Mouse (Mus musculus) heart, adult 11 months (tissue): Measurements from ENCODE around the gene Mrps2.
"Not testable (repeated sequence)": the region's sequence is repeated elsewhere in the genome, so short reads cannot be mapped to it uniquely, and the experiment has no call there.

Experiments
- DNase-seq: peaks from one replicate; pipeline ENCODE4 v3.0.0; 2022

The Mrps2 gene

GRCm38 (mm10) chr2:28477993-28478392 is 10.1 kb downstream of the Mrps2 start:
- not testable (repeated sequence) for DNase-seq

DNA sequence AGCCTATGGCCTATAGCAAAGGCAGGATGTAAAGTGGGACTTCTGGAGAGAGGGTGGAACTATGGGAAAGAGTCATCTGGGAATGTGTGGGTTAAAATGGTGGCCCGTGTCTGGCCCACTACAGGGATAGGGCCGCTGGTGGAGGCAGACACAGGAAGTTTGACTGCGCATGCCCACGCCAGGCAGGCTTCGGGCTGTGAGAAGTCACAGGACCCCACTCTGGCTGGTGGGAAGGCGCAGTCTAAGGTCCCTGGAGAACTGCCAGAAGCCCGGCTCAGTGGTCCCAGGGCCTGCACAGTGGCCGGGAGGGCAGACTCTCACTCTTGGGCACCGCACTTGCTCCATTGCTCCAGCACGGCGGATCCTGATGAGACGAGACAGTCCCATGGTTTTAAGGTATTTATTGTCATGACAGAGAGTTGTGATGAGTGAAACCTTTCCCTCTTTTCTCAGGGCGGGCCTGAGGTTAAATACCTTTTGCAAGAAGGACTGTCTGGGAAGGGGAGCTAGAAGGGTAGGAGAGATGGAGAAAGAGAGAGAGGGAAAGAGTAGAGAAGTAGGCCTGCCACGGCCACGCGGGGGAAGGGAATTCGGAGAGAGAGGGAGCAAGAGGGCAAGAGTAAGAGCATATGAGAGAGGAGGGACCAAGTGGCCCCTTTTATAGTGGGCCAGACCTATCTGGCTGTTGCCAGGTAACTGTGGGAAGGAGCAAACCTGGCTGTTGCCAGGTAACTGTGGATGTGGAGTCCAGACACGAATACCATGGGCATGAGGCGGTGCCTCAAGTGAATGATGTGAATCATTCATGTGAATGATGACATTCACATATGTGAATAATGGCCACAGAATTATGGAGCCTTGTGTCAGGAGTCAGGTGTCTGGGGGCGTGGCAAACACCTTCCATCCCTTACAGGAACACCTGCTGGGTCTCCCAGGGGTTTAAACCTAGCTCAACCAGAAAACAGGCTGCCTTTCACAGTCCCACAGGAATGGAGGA is 11.6 kb downstream of the Mrps2 start:
- DNase-seq = peak; percentile 79

GRCm38 (mm10) chr2:28483861-28484260 is 16.0 kb downstream of the Mrps2 start:
- peak; percentile 40 for DNase-seq

DNA sequence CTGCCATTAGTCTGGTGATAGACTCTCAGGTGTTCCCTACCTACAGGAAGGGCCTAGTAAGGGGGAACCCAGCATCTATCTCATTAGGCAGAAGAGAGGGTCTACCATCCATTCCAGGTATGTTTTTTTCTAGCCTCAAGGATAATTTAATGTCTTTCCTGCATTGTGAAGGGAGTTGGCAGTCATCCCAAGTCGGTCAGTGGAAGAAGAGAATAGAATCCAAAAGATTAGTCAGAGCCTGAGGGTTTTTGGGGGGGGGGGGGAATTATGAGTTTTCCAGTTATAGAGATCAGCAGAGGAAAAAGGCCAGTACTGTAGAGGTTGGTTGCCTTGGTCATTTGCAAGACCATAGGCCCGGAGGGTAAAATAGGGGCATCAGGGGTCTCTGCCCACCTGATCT is 26.7 kb downstream of the Mrps2 start:
- peak; percentile 40 for DNase-seq

DNA sequence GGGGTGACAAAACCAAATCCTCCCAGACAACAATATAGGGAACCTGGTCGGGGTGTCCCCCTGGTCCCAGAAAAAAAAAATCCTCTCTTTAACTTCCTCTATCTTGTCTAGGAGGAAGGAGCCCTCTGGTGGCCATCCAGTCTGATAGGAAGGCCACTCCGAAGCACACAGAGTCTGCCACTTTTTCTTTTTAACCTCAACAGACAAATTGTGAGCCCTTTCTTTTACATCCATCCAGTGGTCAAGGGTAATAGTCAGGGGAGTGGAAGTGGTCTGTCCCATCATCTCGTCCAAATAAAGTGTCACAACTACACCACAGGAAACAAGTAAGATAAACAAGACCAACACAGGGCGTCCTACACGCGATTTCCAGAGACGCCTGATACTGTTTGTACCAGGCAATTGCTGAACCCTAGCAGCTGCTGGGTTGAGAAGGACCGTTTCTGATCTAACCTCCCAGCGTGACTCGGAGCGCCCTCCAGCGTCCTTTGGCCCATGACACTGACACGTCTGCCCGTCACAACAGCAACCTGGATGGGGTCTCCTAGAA is 27.4 kb downstream of the Mrps2 start:
- peak; percentile 92 for DNase-seq

DNA sequence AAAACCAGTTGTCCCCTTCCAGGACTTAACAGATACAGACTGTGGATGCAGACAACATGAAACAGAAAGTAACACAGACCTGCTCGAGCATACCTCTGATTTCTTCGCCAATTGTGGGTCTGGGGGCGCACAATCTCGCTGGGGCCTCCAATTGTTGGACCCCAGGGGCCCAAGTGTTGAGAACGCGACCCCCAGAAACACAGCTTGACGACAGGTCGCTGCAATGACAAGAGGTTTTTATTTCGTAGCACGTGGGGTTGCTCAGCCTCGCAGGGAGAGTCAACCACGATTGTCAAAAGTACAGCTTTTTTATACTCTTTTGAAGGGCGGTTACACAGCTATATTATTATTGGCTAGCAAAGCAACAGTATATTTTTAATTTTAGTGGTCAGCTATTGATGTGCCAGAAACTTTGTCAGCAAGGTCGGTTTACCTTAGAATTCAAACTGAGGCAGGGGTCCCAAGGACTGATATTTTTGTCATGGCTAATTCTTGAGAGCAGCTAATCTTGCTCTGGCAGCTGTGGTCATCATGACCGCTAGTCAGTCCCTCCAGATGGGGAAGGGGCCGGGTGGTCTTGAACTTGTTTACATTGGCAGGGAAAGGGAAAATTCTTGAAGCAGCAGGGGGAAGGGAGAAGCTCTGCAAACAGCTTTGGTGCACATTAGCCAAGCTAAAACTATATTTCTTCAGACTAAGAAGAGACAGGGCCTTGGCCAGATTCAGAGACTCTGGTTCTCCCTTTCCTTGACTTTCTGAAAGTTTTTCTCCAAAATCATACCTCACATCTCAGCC is 28.1 kb downstream of the Mrps2 start:
- DNase-seq = peak; percentile 79

DNA sequence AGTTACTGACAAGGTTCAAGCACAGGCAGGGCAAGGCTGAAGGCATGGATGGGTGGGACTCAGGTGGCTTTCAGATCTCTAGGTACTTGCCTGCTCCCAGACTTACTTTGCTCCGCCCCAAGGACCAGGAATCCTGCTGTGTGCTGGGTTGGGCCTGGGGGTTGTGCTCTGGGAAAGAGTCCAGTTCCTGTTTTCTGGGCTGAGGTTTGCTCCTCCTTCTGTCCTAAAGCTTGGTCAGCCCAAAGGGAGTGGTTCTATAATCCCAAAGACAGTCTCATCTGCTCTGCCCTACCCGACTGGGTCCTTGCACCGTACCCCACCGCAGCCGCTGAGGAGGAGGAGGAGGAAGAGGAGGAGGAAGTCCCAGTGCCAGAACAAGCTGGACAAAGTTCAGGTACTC is 28.8 kb downstream of the Mrps2 start, which contains the start of gene Gbgt1:
TSS of gene Gbgt1 (plus strand) at position 221 of the 400 bp plus-strand sequence.
- peak; percentile 94 for DNase-seq

DNA sequence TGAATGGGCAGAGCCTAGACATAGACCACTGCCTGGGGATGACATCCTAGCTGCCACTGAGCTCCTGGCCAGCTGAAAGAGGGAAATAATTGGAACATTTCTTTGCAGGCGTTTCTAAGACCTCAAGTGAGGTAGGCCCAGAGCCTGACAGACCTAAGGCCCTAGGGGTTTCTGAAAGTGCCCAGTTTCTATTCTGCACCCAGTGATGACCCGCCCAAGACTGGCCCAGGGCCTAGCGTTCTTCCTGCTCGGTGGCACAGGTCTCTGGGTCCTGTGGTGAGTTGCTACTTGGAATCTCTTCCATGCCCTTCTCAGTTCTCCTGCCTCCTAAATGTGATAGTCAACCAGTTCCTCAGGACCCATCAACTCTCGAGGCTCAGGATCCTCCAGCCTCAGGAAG is 29.7 kb downstream of the Mrps2 start:
- peak; percentile 87 for DNase-seq

GRCm38 (mm10) chr2:28498431-28498830 is 30.6 kb downstream of the Mrps2 start:
- peak; percentile 86 for DNase-seq

GRCm38 (mm10) chr2:28502987-28503386 is 35.1 kb downstream of the Mrps2 start:
- peak; percentile 82 for DNase-seq

DNA sequence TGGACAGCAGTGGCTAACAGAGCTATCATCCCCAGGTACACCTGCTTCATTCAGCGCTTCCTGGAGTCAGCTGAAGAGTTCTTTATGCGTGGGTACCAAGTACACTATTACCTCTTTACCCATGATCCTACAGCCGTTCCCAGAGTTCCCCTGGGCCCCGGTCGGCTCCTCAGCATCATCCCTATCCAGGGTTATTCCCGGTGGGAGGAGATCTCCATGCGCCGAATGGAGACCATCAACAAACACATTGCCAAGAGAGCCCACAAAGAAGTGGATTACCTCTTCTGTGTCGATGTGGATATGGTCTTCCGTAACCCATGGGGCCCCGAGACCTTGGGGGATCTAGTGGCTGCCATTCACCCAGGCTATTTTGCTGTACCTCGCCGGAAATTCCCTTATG is 36.8 kb downstream of the Mrps2 start:
- DNase-seq = no peak

GRCm38 (mm10) chr2:28505795-28506194 is 37.9 kb downstream of the Mrps2 start, which contains the start of gene Gm10134:
Gm10134 (plus strand) TSS chr2:28506095.
- DNase-seq = no peak

DNA sequence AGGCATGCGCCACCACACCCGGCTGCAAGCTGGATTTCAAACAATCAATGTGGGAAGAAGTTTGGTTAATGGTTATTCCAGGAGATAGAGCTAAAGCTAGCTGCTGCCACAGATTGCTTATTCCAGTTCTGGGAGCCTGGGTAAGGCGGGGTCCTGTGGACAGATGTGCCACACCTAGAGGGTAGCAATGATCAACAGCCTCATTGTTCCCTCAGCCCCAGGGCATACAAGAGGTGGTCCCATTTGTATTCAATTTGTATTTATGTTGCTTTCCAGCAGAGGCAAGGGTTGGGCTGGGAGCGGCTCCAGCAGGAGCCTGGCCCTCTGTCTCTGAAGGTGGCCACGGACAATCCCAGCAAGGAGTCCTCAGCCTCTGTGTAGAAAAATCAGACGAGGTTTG is 38.4 kb downstream of the Mrps2 start:
- peak; percentile 81 for DNase-seq

- peak; percentile 15 for DNase-seq
Measured at GRCm38 (mm10) chr2:28511600-28511999, 43.7 kb downstream of the Mrps2 start.

DNA sequence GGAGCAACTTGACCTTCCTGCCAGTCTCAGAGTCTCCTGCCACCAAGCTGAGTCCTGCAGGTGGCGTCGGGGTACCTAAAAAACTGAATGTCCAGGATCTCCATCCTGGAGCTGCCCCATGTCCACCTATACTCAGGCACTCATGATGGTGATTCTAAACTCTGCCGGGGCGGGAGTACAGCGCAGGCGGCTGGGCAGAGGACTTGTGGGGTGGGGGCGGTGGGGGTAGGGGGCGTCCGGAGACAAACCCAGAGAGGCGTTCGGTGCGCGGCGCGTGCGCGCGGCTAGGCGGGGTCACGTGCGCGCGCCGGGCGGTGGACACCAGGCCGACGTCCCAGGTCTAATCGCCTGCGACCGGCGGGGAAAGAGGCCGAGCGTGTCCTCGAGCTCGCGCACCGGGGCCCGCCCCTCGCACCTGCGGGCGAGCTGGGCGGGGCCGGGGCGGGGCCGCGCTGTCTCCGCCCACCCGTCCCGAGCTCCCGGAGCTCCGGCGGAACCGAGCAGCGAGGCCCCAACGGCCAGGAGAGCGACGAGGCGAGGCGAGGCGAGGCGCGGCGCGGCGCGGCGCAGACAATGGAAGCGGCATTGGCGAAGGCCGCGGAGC is 45.0 kb downstream of the Mrps2 start, which contains the start of gene Ralgds:
TSS of gene Ralgds (plus strand) at position 328 of the 604 bp plus-strand sequence.
- DNase-seq = peak; percentile 95

GRCm38 (mm10) chr2:28513431-28514370 is 45.8 kb downstream of the Mrps2 start:
- peak; percentile 91 for DNase-seq

DNA sequence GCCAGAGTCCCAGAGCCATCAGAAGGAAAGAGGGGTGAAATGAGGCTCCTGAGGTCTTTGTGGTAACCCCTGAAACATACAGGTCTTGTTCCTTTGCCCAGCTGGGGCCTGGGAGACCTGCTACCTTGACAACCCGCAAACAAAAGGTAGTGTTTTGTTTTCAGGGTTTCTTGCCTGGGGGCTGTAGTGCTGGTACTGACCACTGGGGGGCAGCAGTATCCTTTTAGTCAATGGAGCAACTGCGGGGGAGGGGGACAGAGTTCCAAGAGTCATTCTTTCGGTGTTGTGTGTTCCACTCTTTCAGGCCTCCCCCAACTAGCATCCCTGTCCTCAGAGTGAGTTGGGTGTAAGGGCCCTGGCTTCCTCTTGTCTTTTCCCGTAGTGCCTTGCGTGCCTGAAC is 46.6 kb downstream of the Mrps2 start:
- peak; percentile 95 for DNase-seq

- peak; percentile 97 for DNase-seq
Measured at GRCm38 (mm10) chr2:28517206-28517909, 49.5 kb downstream of the Mrps2 start.

GRCm38 (mm10) chr2:28518231-28518630 is 50.4 kb downstream of the Mrps2 start:
- DNase-seq = peak; percentile 88

GRCm38 (mm10) chr2:28520581-28520980 is 52.7 kb downstream of the Mrps2 start:
- DNase-seq = peak; percentile 88
